Mouse (Mus musculus): ENCODE results near the gene Gstm1. TPM values are rescaled to one million over a fixed set of nuclear protein-coding genes. Genes with fewer than 3 reads are reported as not detected.

Gstm1 gene
- polyA plus RNA-seq (2011; ENCODE audit: insufficient read depth, insufficient read length, low replicate concordance, missing spikeins), result 63.6 and 69.5 TPM in 2 replicates

GRCm38 (mm10) chr3:108017473-108018189, at the start of gene Gstm1:
Gene Gstm1, minus strand, starts transcription at chr3:108017973.
- TF ChIP-seq POLR2A (IDR thresholded peaks at IDR 0.05; ENCODE audit: borderline replicate concordance, control insufficient read depth, low read depth, low read length), result no peak
- TF ChIP-seq CTCF (IDR thresholded peaks at IDR 0.05; ENCODE audit: control insufficient read depth, insufficient read depth, low read length), result peak; percentile 76
- H3K27ac ChIP-seq (ENCODE audit: control insufficient read depth, insufficient read depth, low read depth, low read length, poor library complexity), result peak within 1 kb of the TSS; percentile 76
- peak within 1 kb of the TSS; percentile 59 for H3K4me3 ChIP-seq (replicated peaks; ENCODE audit: control insufficient read depth, low read depth, low read length)
- H3K4me1 ChIP-seq (ENCODE audit: control insufficient read depth, insufficient read depth, low read length), result peaks cover 6% of the 10 kb centered on the region; the same call in 1 of the 2 replicates
- WGBS, result under 1% methylated on average over 31 of the region's 31 CpGs

GRCm38 (mm10) chr3:108067370-108067934, 49.7 kb upstream of the Gstm1 start:
- Histone ChIP-seq H3K4me1 (ENCODE audit: control insufficient read depth, insufficient read depth, low read length) (peaks cover 1% of the 10 kb centered on the region; the same call in 1 of the 2 replicates), H3K4me3 (replicated peaks; ENCODE audit: control insufficient read depth, low read depth, low read length) (no peak overlapping the region), H3K27ac (ENCODE audit: control insufficient read depth, insufficient read depth, low read depth, low read length, poor library complexity) (no peak overlapping the region)
- WGBS, result 60% methylated on average over 6 of the region's 6 CpGs
- TF ChIP-seq POLR2A (IDR thresholded peaks at IDR 0.05; ENCODE audit: borderline replicate concordance, control insufficient read depth, low read depth, low read length), result no peak
- no peak for TF ChIP-seq CTCF (IDR thresholded peaks at IDR 0.05; ENCODE audit: control insufficient read depth, insufficient read depth, low read length)

DNA sequence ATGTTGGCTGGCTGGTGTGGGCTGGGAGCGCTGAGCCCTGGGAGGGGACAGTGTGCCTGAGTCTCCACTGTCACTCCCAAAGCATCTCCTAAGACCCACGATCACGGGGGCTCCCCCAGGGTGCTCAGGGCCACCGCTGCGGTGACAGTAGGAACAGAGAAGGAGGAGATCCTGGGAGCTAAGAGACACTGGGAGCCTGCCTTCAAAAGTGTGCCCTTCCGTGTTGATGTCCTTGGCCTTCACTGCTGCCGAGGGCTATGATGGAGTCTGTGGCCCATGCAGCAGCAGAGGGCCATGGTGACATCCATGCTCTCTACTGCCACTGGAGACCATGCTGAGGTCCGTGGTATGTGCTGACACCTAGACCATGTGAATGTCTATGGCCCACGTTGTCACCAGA, 47.8 kb upstream of the Gstm1 start:
- WGBS, result 76% methylated on average over 9 of the region's 9 CpGs
- TF ChIP-seq POLR2A (IDR thresholded peaks at IDR 0.05; ENCODE audit: borderline replicate concordance, control insufficient read depth, low read depth, low read length), result no peak
- TF ChIP-seq CTCF (IDR thresholded peaks at IDR 0.05; ENCODE audit: control insufficient read depth, insufficient read depth, low read length), result no peak
- H3K27ac ChIP-seq (ENCODE audit: control insufficient read depth, insufficient read depth, low read depth, low read length, poor library complexity), result no peak overlapping the region
- H3K4me1 ChIP-seq (ENCODE audit: control insufficient read depth, insufficient read depth, low read length), result peaks cover under 1% of the 10 kb centered on the region; the same call in 1 of the 2 replicates
- H3K4me3 ChIP-seq (replicated peaks; ENCODE audit: control insufficient read depth, low read depth, low read length), result no peak overlapping the region

GRCm38 (mm10) chr3:108064672-108065071, 46.9 kb upstream of the Gstm1 start:
- H3K4me3 ChIP-seq (replicated peaks; ENCODE audit: control insufficient read depth, low read depth, low read length), result no peak overlapping the region
- H3K4me1 ChIP-seq (ENCODE audit: control insufficient read depth, insufficient read depth, low read length), result no peaks in the 10 kb centered on the region
- H3K27ac ChIP-seq (ENCODE audit: control insufficient read depth, insufficient read depth, low read depth, low read length, poor library complexity), result no peak overlapping the region
- 83% methylated on average over 4 of the region's 4 CpGs for WGBS
- TF ChIP-seq CTCF (IDR thresholded peaks at IDR 0.05; ENCODE audit: control insufficient read depth, insufficient read depth, low read length) (no peak), POLR2A (IDR thresholded peaks at IDR 0.05; ENCODE audit: borderline replicate concordance, control insufficient read depth, low read depth, low read length) (no peak)

DNA sequence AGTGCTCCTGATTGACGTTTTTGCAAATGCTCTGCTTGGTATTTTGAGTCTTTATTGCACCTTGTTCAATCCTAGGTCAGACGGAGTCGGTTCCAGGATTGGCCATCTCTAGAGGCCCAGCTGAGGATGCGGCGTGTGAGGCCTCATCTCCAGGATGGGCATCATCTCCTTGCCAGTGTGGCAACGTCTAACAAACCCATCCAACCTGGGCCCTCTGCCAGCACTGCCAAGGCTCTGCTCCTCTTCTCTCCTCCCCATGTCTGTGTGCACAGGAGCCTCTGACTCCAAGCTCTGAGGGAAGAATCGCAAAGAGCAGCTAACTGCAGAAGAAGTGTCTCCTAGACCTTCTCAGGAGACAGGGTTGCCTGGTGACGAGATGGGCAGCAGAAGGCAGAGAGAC, 44.9 kb upstream of the Gstm1 start:
- H3K27ac ChIP-seq (ENCODE audit: control insufficient read depth, insufficient read depth, low read depth, low read length, poor library complexity), result no peak overlapping the region
- no peak overlapping the region for H3K4me3 ChIP-seq (replicated peaks; ENCODE audit: control insufficient read depth, low read depth, low read length)
- WGBS, result 73% methylated on average over 8 of the region's 8 CpGs
- no peaks in the 10 kb centered on the region for H3K4me1 ChIP-seq (ENCODE audit: control insufficient read depth, insufficient read depth, low read length)
- TF ChIP-seq CTCF (IDR thresholded peaks at IDR 0.05; ENCODE audit: control insufficient read depth, insufficient read depth, low read length) (no peak), POLR2A (IDR thresholded peaks at IDR 0.05; ENCODE audit: borderline replicate concordance, control insufficient read depth, low read depth, low read length) (no peak)

DNA sequence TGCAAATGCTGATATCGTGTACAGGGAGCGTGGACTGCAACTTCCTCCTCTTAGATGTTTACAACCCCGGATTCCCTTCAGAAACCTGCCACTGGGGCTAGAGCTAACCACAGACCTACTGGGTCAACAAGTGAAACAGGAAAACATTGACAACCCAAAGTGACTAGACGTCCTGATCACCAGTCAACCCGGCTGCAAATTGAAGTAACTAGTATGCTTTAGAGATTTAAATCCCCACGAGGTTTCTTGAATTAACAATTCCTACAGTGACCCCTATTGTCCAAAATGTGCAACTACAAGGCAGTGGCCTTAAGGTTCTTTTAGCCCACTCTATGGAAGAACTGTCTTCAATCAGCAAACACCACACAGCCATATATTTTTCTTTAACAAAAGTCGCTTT, 43.6 kb upstream of the Gstm1 start:
- peak overlapping the region; percentile 12 for H3K4me3 ChIP-seq (replicated peaks; ENCODE audit: control insufficient read depth, low read depth, low read length)

DNA sequence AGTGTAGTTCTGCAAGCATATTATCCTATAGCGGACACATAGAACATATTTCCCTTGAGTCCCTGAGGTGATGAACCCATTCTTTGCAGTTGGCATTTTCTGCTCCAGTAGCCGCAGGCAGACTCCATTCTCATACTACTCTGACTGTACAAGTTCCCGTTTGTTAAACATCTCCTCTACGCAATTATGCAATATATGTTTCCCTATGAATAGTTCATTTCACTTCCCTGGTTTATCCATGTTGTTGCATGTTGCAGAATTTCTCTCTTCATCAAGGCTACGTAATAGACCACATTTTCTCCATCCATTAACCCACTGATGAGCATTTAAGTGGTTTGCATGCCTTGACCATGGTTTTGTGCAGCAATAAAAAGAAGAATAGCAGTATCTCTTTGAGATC, 32.7 kb upstream of the Gstm1 start:
- whole genome bisulfite sequencing, result 58% methylated on average over 5 of the region's 5 CpGs
- Histone ChIP-seq H3K4me1 (ENCODE audit: control insufficient read depth, insufficient read depth, low read length) (peaks cover 1% of the 10 kb centered on the region; the same call in 1 of the 2 replicates), H3K4me3 (replicated peaks; ENCODE audit: control insufficient read depth, low read depth, low read length) (no peak overlapping the region)

More for the DNA sequence above, 43.6 kb upstream of the Gstm1 start:
- Histone ChIP-seq H3K4me1 (ENCODE audit: control insufficient read depth, insufficient read depth, low read length) (no peaks in the 10 kb centered on the region), H3K27ac (ENCODE audit: control insufficient read depth, insufficient read depth, low read depth, low read length, poor library complexity) (no peak overlapping the region)
- WGBS, result 1% methylated on average over 7 of the region's 7 CpGs
- TF ChIP-seq CTCF (IDR thresholded peaks at IDR 0.05; ENCODE audit: control insufficient read depth, insufficient read depth, low read length), result 0 out of 2 replicates have a peak, but pooled peaks have one; percentile 12
- TF ChIP-seq POLR2A (IDR thresholded peaks at IDR 0.05; ENCODE audit: borderline replicate concordance, control insufficient read depth, low read depth, low read length), result no peak

DNA sequence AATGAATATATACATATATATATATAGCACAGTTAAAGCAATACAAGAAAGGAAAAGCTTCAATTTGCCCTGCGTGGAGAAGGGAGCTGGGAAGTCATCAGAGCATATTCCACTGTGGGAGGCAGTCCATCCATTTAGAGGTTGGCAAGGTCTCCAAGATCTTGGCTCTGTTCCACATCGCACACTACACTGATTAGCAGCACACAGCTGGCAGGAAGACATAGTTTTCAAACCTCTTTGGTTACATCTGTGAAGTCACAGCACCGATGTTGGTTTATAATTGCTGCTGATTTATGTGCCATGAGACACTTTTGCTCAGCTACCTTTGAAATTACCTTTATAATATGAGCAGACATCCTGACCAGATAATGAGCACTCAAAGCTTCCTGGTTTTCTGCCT, 30.5 kb upstream of the Gstm1 start:
- Histone ChIP-seq H3K27ac (ENCODE audit: control insufficient read depth, insufficient read depth, low read depth, low read length, poor library complexity) (no peak overlapping the region), H3K4me1 (ENCODE audit: control insufficient read depth, insufficient read depth, low read length) (peaks cover 4% of the 10 kb centered on the region; the same call in 1 of the 2 replicates), H3K4me3 (replicated peaks; ENCODE audit: control insufficient read depth, low read depth, low read length) (no peak overlapping the region)
- TF ChIP-seq CTCF (IDR thresholded peaks at IDR 0.05; ENCODE audit: control insufficient read depth, insufficient read depth, low read length), result no peak
- no peak for TF ChIP-seq POLR2A (IDR thresholded peaks at IDR 0.05; ENCODE audit: borderline replicate concordance, control insufficient read depth, low read depth, low read length)
- WGBS, result 60% methylated on average over 3 of the region's 3 CpGs

More for the DNA sequence above, 32.7 kb upstream of the Gstm1 start:
- no peak overlapping the region for H3K27ac ChIP-seq (ENCODE audit: control insufficient read depth, insufficient read depth, low read depth, low read length, poor library complexity)
- TF ChIP-seq POLR2A (IDR thresholded peaks at IDR 0.05; ENCODE audit: borderline replicate concordance, control insufficient read depth, low read depth, low read length) (no peak), CTCF (IDR thresholded peaks at IDR 0.05; ENCODE audit: control insufficient read depth, insufficient read depth, low read length) (no peak)

All from bone marrow, adult 2 months (tissue).